Mouse (Mus musculus): ENCODE data around the gene Prkag1.

GRCm38 (mm10) chr15:98849165-98849564 lies 17.8 kb upstream of the Prkag1 start:
- no peak for TF ChIP-seq CTCF (conservative IDR thresholded peaks at IDR 0.05; ENCODE audit: low read length)
- no peak for TF ChIP-seq NANOG (IDR thresholded peaks at IDR 0.05; ENCODE audit: borderline replicate concordance, low read length)

Measured in E14TG2a.4 (cell line).